Mouse (Mus musculus): ENCODE measurements around the gene Olfr45. TPM values are rescaled to one million over a fixed set of nuclear protein-coding genes. Genes with fewer than 3 reads are reported as not detected.
A peak's percentile ranks its signal among the peaks of the same experiment; 100 is the strongest.
"Not testable (repeated sequence)": the region's sequence is repeated elsewhere in the genome, so short reads cannot be mapped to it uniquely, and the experiment has no call there.

The Olfr45 gene
- total RNA-seq (2017): not detected in 2 replicates

- ATAC-seq (replicated peaks in 1 of 2; ENCODE audit: insufficient read depth in 1 of 2, low FRiP score in 2 of 2, low TSS enrichment in 1 of 2, low read depth in 1 of 2, poor library complexity in 2 of 2, severe bottlenecking in 2 of 2): no peak
Observed at GRCm38 (mm10) chr7:140681651-140682050, at the start of gene Olfr45. Gene Olfr45, plus strand, starts transcription at chr7:140681951.

GRCm38 (mm10) chr7:140646152-140646551, 35.6 kb upstream of the Olfr45 start, which contains the start of gene Olfr53:
Gene Olfr53, plus strand, starts transcription at chr7:140646452.
- ATAC-seq (replicated peaks in 1 of 2; ENCODE audit: insufficient read depth in 1 of 2, low FRiP score in 2 of 2, low TSS enrichment in 1 of 2, low read depth in 1 of 2, poor library complexity in 2 of 2, severe bottlenecking in 2 of 2): no peak

- ATAC-seq (replicated peaks in 1 of 2; ENCODE audit: insufficient read depth in 1 of 2, low FRiP score in 2 of 2, low TSS enrichment in 1 of 2, low read depth in 1 of 2, poor library complexity in 2 of 2, severe bottlenecking in 2 of 2): no peak
Observed at GRCm38 (mm10) chr7:140659630-140660029, 22.1 kb upstream of the Olfr45 start, which contains the start of gene Olfr539. Gene Olfr539, plus strand, starts transcription at chr7:140659930.

GRCm38 (mm10) chr7:140670693-140671092, 11.1 kb upstream of the Olfr45 start:
- ATAC-seq (replicated peaks in 1 of 2; ENCODE audit: insufficient read depth in 1 of 2, low FRiP score in 2 of 2, low TSS enrichment in 1 of 2, low read depth in 1 of 2, poor library complexity in 2 of 2, severe bottlenecking in 2 of 2): not testable (repeated sequence)

- no peak for ATAC-seq (replicated peaks in 1 of 2; ENCODE audit: insufficient read depth in 1 of 2, low FRiP score in 2 of 2, low TSS enrichment in 1 of 2, low read depth in 1 of 2, poor library complexity in 2 of 2, severe bottlenecking in 2 of 2)
Observed at GRCm38 (mm10) chr7:140675863-140676262, 5.9 kb upstream of the Olfr45 start.

- not testable (repeated sequence) for ATAC-seq (replicated peaks in 1 of 2; ENCODE audit: insufficient read depth in 1 of 2, low FRiP score in 2 of 2, low TSS enrichment in 1 of 2, low read depth in 1 of 2, poor library complexity in 2 of 2, severe bottlenecking in 2 of 2)
Observed at GRCm38 (mm10) chr7:140679591-140679990, 2.2 kb upstream of the Olfr45 start.

GRCm38 (mm10) chr7:140696967-140697366, 15.2 kb downstream of the Olfr45 start, which contains the start of gene Olfr541:
Gene Olfr541, plus strand, starts transcription at chr7:140697267.
- ATAC-seq (replicated peaks in 1 of 2; ENCODE audit: insufficient read depth in 1 of 2, low FRiP score in 2 of 2, low TSS enrichment in 1 of 2, low read depth in 1 of 2, poor library complexity in 2 of 2, severe bottlenecking in 2 of 2): 0 out of 4 replicates have a peak, but pooled peaks of 1 of the 2 experiments have one; percentile 12

GRCm38 (mm10) chr7:140706348-140706747, 24.6 kb downstream of the Olfr45 start:
- no peak for ATAC-seq (replicated peaks in 1 of 2; ENCODE audit: insufficient read depth in 1 of 2, low FRiP score in 2 of 2, low TSS enrichment in 1 of 2, low read depth in 1 of 2, poor library complexity in 2 of 2, severe bottlenecking in 2 of 2)

- ATAC-seq (replicated peaks in 1 of 2; ENCODE audit: insufficient read depth in 1 of 2, low FRiP score in 2 of 2, low TSS enrichment in 1 of 2, low read depth in 1 of 2, poor library complexity in 2 of 2, severe bottlenecking in 2 of 2): no peak
Observed at GRCm38 (mm10) chr7:140707536-140708284, 26.0 kb downstream of the Olfr45 start.

GRCm38 (mm10) chr7:140717155-140718055, 35.7 kb downstream of the Olfr45 start:
- ATAC-seq (replicated peaks in 1 of 2; ENCODE audit: insufficient read depth in 1 of 2, low FRiP score in 2 of 2, low TSS enrichment in 1 of 2, low read depth in 1 of 2, poor library complexity in 2 of 2, severe bottlenecking in 2 of 2): no peak

GRCm38 (mm10) chr7:140721095-140721494, 39.3 kb downstream of the Olfr45 start:
- ATAC-seq (replicated peaks in 1 of 2; ENCODE audit: insufficient read depth in 1 of 2, low FRiP score in 2 of 2, low TSS enrichment in 1 of 2, low read depth in 1 of 2, poor library complexity in 2 of 2, severe bottlenecking in 2 of 2): no peak

- no peak for ATAC-seq (replicated peaks in 1 of 2; ENCODE audit: insufficient read depth in 1 of 2, low FRiP score in 2 of 2, low TSS enrichment in 1 of 2, low read depth in 1 of 2, poor library complexity in 2 of 2, severe bottlenecking in 2 of 2)
Observed at GRCm38 (mm10) chr7:140725558-140725957, 43.8 kb downstream of the Olfr45 start.

- no peak for ATAC-seq (replicated peaks in 1 of 2; ENCODE audit: insufficient read depth in 1 of 2, low FRiP score in 2 of 2, low TSS enrichment in 1 of 2, low read depth in 1 of 2, poor library complexity in 2 of 2, severe bottlenecking in 2 of 2)
Observed at GRCm38 (mm10) chr7:140733162-140733561, 51.4 kb downstream of the Olfr45 start.

Other genes with a start within 250 kb of the Olfr45 start
- gene Olfr533, start 218.6 kb upstream of the Olfr45 start, total RNA-seq (2017): not detected in 2 replicates
- not detected in 2 replicates for gene Olfr535, start 197.7 kb upstream of the Olfr45 start, total RNA-seq (2017)
- gene Olfr536, start 174.6 kb upstream of the Olfr45 start, total RNA-seq (2017): not detected in 2 replicates
- gene Olfr538, start 114.1 kb upstream of the Olfr45 start, total RNA-seq (2017): not detected in 2 replicates
- not detected in 2 replicates for gene Olfr46, start 80.7 kb upstream of the Olfr45 start, total RNA-seq (2017)
- not detected in 2 replicates for gene Olfr61, start 53.0 kb upstream of the Olfr45 start, total RNA-seq (2017)
- not detected in 2 replicates for gene Olfr53, start 35.5 kb upstream of the Olfr45 start, total RNA-seq (2017)
- not detected in 2 replicates for gene Olfr539, start 22.0 kb upstream of the Olfr45 start, total RNA-seq (2017)
- not detected in 2 replicates for gene Olfr541, start 15.3 kb downstream of the Olfr45 start, total RNA-seq (2017)
- not detected in 2 replicates for gene Cyp2e1, start 81.8 kb downstream of the Olfr45 start, total RNA-seq (2017)
- gene Syce1, start 105.9 kb downstream of the Olfr45 start, total RNA-seq (2017): 0.88 and 1.8 TPM in 2 replicates
- gene Zfp941, start 140.2 kb downstream of the Olfr45 start, total RNA-seq (2017): 2.4 and 3.4 TPM in 2 replicates
- gene Urah, start 153.1 kb downstream of the Olfr45 start, total RNA-seq (2017): not detected in 2 replicates
- not detected in 2 replicates for gene Scgb1c1, start 163.6 kb downstream of the Olfr45 start, total RNA-seq (2017)
- not detected in 2 replicates for gene Odf3, start 165.9 kb downstream of the Olfr45 start, total RNA-seq (2017)
- 1.8 and 4.6 TPM in 2 replicates for gene Gm45785, start 174.4 kb downstream of the Olfr45 start, total RNA-seq (2017)
- 49.0 and 66.3 TPM in 2 replicates for gene Ric8a, start 175.0 kb downstream of the Olfr45 start, total RNA-seq (2017)
- 28.2 and 36.1 TPM in 2 replicates for gene Bet1l, start 175.6 kb downstream of the Olfr45 start, total RNA-seq (2017)
- gene Psmd13, start 200.0 kb downstream of the Olfr45 start, total RNA-seq (2017): 131 and 147 TPM in 2 replicates
- gene Sirt3, start 200.4 kb downstream of the Olfr45 start, total RNA-seq (2017): 50.7 and 71.5 TPM in 2 replicates
- gene Cox8b, start 218.5 kb downstream of the Olfr45 start, total RNA-seq (2017): not detected in 2 replicates
- 0.25 and 0.35 TPM in 2 replicates for gene Nlrp6, start 239.0 kb downstream of the Olfr45 start, total RNA-seq (2017)